ENCODE assay signal across 20 mouse cellular contexts in the genomic region with DNA sequence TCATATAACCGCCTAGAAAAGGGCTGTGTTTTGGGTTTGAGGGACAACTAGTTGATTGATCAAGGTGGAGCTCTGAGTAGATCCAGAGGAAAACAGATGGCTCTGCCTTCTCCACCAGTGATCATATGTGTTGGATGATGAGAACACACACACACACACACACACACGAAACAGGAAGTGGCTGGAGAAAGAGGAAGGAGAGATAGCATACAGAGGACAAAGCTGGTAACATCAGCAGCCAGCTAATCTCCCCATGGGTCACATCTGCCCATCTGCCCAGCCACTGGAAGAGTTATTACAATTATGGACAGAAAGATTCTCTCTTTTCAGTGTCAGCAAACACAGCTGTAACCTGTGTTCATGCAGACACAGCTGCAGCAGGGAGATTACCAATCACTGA.
DNase-seq lines count a peak whose midpoint lies in the region; ATAC-seq and TF ChIP-seq lines count a peak whose summit lies in the region.
"Had no signal": no experiment of that assay in that cellular context is flagged by ENCODE, and none has a peak within 500 bp of the region (broad histone marks: within the 10 kb centered on the region; RNA-seq: fewer than 3 reads in every experiment).

No protein-coding gene starts in this region.

- no peaks in the 10 kb centered on the region for H3K27me3 ChIP-seq in liver, embryonic 11.5 days (replicated peaks; ENCODE audit: control insufficient read depth, insufficient read depth, low read length)
- H3K27me3 ChIP-seq in liver, postnatal 0 days (ENCODE audit: insufficient read depth, low read length), result no peaks in the 10 kb centered on the region
- H3K27me3 ChIP-seq: heart, embryonic 15.5 days; limb, embryonic 15.5 days; Patski had no signal

- no peaks in the 10 kb centered on the region for H3K36me3 ChIP-seq in liver, embryonic 11.5 days (ENCODE audit: control insufficient read depth, insufficient read depth, low read length)
- H3K36me3 ChIP-seq in liver, postnatal 0 days (replicated peaks; ENCODE audit: insufficient read depth, low read length), result no peaks in the 10 kb centered on the region
- H3K36me3 ChIP-seq: heart, embryonic 15.5 days; limb, embryonic 15.5 days had no signal

- no peak overlapping the region for H3K9ac ChIP-seq in liver, embryonic 11.5 days (ENCODE audit: low read depth, low read length)
- H3K9ac ChIP-seq in liver, postnatal 0 days (replicated peaks), result no peak overlapping the region
- H3K9ac ChIP-seq: heart, embryonic 15.5 days; limb, embryonic 15.5 days had no signal

- no peak for TF ChIP-seq CTCF in liver, postnatal 0 days (IDR thresholded peaks at IDR 0.05; ENCODE audit: low read depth)

- no peaks in the 10 kb centered on the region; the same call in 1 of the 2 replicates for H3K4me1 ChIP-seq in liver, embryonic 11.5 days (replicated peaks; ENCODE audit: control insufficient read depth, insufficient read depth, low read length)
- no peaks in the 10 kb centered on the region for H3K4me1 ChIP-seq in liver, postnatal 0 days (ENCODE audit: insufficient read depth)

- H3K27ac ChIP-seq in liver, embryonic 11.5 days (ENCODE audit: low read depth, low read length), result no peak overlapping the region
- H3K27ac ChIP-seq in liver, postnatal 0 days (ENCODE audit: low read depth), result no peak overlapping the region
- H3K27ac ChIP-seq: gastrocnemius, adult 2 months; heart, adult 2 months; heart, embryonic 15.5 days; limb, embryonic 15.5 days had no signal

- WGBS in liver, embryonic 11.5 days, result 24% methylated on average over 2 of the region's 2 CpGs
- 32% methylated on average over 2 of the region's 2 CpGs for WGBS in liver, postnatal 0 days (ENCODE audit: insufficient replicate concordance)

- no peaks in the 10 kb centered on the region for H3K9me3 ChIP-seq in liver, embryonic 11.5 days (ENCODE audit: control insufficient read depth, low read length)
- no peaks in the 10 kb centered on the region for H3K9me3 ChIP-seq in liver, postnatal 0 days (ENCODE audit: low read length)
- H3K9me3 ChIP-seq: heart, embryonic 15.5 days; limb, embryonic 15.5 days had no signal

- no peak overlapping the region for H3K4me2 ChIP-seq in liver, embryonic 11.5 days
- no peak overlapping the region for H3K4me2 ChIP-seq in liver, postnatal 0 days (ENCODE audit: low read depth, low read length)
- H3K4me2 ChIP-seq: heart, embryonic 15.5 days; limb, embryonic 15.5 days had no signal

- peak; percentile 19; the same call in 1 of the 2 replicates for ATAC-seq in liver, embryonic 11.5 days (replicated peaks; ENCODE audit: low FRiP score)
- ATAC-seq in liver, postnatal 0 days, result no peak
- ATAC-seq in megakaryocyte progenitor cell, adult 5-6 weeks (replicated peaks; ENCODE audit: poor library complexity), result peak; percentile 85
- ATAC-seq: intestine, embryonic 16.5 days; Patski had no signal

- no peak for TF ChIP-seq EP300 in liver, postnatal 0 days (IDR thresholded peaks at IDR 0.05; ENCODE audit: low read depth)

- H3K4me3 ChIP-seq in liver, embryonic 11.5 days (ENCODE audit: low read depth, low read length), result no peak overlapping the region
- H3K4me3 ChIP-seq in liver, postnatal 0 days (ENCODE audit: low read depth, low read length), result no peak overlapping the region
- H3K4me3 ChIP-seq: gastrocnemius, adult 2 months; heart, adult 2 months; heart, embryonic 15.5 days; limb, embryonic 15.5 days had no signal

- no peak for DNase-seq in liver, embryonic 11.5 days (ENCODE audit: low spot score)
- DNase-seq in liver, postnatal 0 days, result no peak
- peak; percentile 12 for DNase-seq in MN1 (ENCODE audit: low spot score)
- peak; percentile 10 for DNase-seq in c-Kit-positive CD71-negative TER-119-negative erythroid progenitor cells, embryonic 14.5 days (ENCODE audit: low read depth)
- no peak for DNase-seq in thymus, postnatal 25 days
- no peak for DNase-seq in testis, postnatal 14 days (ENCODE audit: low spot score)
- DNase-seq: adrenal gland, postnatal 10 days; cerebellum, adult 2 months; cerebellum, postnatal 36 days; gastrocnemius, adult 2 months; heart, adult 2 months; heart, postnatal 4 days; kidney, postnatal 4 days; lung, adult 2 months; thymus, postnatal 36 days had no signal

Comparison
In these comparisons a context has a peak if more than half of its experiments do, and no peak if none do; other contexts are left out.
1. DNase-seq: peak in MN1 (single experiment) and c-Kit-positive CD71-negative TER-119-negative erythroid progenitor cells, embryonic 14.5 days (single experiment); none in liver, embryonic 11.5 days (single experiment), liver, postnatal 0 days (single experiment), thymus, postnatal 25 days (single experiment) and testis, postnatal 14 days (single experiment).